Mouse (Mus musculus): ENCODE results near the gene Spag6. TPM values are rescaled to one million over a fixed set of nuclear protein-coding genes. Genes with fewer than 3 reads are reported as not detected.
A peak's percentile ranks its signal among the peaks of the same experiment; 100 is the strongest.

The Spag6 gene
- total RNA-seq (2021), result under 1 TPM in 1 of 2 experiments, not detected in 1; 0.62 TPM
- long read RNA-seq, experiment 1, result 0 reads
- long read RNA-seq, experiment 2, result 0 reads

DNA sequence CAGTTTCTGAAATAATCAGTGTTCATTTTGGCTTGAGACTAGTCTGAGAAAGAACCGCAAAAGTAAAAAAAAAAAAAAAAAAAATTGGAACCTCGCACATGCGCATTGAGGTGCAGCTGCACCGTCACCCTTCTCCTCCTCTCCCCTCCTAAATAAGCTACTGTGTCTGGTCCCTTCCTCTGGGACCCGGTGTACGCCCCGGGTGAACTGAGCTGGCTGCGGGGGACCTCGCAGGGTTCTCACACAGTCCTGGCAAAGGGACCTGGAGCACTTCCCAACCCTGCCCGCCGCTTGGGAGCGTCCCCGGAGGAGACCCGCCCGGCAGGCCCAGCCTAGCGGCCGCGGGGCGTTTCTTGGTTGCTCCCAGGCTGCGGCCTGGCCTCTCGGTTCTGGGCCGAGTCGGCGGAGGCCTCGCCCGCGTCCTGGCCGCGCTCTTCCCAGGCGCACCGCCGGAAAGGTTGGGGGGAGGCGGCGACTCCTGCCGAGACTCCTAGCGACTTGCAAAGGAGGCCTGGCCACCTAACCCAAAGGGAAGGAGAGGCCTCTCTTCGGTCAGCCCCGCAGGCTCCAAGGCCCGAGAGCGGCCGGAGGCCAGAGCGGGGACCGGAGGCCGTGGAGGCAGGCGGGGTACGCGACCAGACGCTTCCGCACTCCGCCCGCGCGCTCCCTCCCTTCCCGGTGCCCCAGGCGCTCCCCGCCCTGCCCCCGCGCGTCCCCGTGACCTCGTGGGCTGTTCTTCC is at the start of gene Spag6:
Gene Spag6 (plus strand): TSS at position 162 of the 740 bp plus-strand sequence.
- DNase-seq, result peak; percentile 74
- intact Hi-C loops (cut with DNase I; ENCODE audit: low total_unique reads), result no loop called here

DNA sequence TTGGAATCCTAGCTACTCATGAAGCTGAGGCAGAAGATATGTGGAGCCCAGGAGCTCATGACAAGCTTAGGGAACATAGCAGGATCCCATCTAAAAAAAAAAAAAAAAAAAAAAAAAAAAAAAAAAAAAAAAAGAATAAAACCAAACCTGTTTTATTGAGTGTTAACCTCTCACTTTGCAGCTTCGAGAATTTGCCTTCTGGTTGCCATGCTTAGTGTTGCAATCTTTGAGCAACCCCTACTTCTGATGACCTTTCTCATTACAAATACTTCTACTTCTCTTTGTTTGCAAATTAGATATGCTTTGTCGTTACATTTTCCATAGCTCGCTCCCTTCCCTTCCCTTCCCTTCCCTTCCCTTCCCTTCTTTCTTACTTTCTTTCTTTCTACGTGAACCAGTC is 45.3 kb upstream of the Spag6 start:
- intact Hi-C loops (cut with DNase I; ENCODE audit: low total_unique reads), result no loop called here

GRCm38 (mm10) chr2:18654821-18655220 is 39.0 kb upstream of the Spag6 start:
- no peak for DNase-seq

More for the DNA sequence above, 45.3 kb upstream of the Spag6 start:
- no peak for DNase-seq

DNA sequence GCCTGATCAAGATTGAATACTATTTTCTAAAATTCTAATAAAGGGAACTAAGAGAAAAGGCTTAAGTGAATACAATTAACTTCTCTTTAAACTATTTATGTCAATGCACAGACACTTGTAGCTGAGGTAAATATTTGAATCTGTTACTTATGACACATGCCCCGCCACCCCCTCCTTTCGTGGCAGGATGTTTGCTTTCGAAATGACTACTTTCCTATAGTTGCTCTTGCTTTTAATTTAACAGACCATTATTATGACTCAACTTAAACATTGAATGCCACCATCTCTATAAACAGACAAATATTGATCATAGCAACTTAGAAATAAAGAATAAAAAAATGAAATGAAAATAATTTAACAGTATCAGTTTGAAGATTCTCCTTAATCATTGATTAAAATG is 29.8 kb upstream of the Spag6 start:
- intact Hi-C loops (cut with DNase I; ENCODE audit: low total_unique reads), result no loop called here
- DNase-seq, result no peak

More at GRCm38 (mm10) chr2:18654821-18655220, 39.0 kb upstream of the Spag6 start:
- intact Hi-C loops (cut with DNase I; ENCODE audit: low total_unique reads), result no loop called here

DNA sequence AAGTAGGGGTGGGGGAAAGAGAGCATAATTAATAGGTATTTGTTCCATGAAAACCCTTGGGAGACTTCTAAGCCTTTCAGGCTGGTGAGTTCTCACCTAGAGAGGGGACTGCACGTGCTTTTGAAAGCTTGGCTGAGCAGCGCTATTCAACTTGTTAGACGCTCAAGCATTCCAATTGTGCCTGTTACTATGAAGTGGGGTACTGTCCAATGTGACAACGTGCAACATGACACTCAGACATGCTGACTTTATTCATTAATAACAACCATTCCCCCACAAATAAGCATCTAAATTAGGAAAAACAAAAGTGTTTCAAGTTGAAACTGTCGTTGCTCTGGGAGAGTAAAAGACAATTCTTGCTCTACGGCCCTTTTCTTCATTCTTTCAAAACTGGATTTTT is 22.8 kb upstream of the Spag6 start:
- no peak for DNase-seq
- intact Hi-C loops (cut with DNase I; ENCODE audit: low total_unique reads), result loop anchor here (10.0 kb wide), 1 partner anchor 94 kb away; no protein-coding TSS in a partner anchor

DNA sequence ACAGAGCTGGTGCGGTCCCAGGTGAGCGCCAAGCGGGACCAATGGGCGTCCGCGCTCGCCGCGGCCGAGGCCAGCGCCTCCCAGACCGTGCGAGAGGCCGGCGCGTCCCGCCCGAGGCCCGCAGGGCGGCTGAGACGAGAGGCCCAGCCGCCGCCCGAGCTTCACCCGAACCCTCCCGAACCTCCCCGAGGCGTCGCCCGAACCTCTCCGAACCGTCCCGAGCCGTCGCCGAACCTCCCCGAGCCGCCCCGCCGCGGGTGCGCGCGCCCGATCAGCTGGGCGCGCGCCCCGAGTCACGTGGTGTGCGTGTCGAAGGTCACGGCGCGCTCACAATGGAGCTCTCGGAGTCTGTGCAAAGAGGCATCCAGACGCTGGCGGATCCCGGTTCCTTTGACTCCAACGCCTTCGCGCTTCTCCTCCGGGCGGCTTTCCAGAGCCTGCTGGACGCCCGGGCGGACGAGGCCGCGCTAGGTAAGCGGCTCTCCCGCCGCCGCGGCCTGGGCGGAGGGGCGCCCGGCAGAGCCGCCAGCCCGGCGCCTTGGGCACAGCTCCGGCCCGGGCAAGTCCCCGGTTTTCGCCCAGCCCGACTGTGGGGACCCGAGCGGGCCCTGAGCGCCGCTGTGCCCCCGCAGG is 21.6 kb upstream of the Spag6 start, which contains the start of gene Commd3:
Gene Commd3 (plus strand): TSS at position 252 of the 633 bp plus-strand sequence.
- intact Hi-C loops (cut with DNase I; ENCODE audit: low total_unique reads), result loop anchor here (10.0 kb wide), 1 partner anchor 93 kb away; no protein-coding TSS in a partner anchor
- peak; percentile 95 for DNase-seq

- no peak for DNase-seq
- intact Hi-C loops (cut with DNase I; ENCODE audit: low total_unique reads), result loop anchor here (10.0 kb wide), 1 partner anchor 92 kb away; no protein-coding TSS in a partner anchor
Observed at GRCm38 (mm10) chr2:18672766-18673164, 21.1 kb upstream of the Spag6 start.

DNA sequence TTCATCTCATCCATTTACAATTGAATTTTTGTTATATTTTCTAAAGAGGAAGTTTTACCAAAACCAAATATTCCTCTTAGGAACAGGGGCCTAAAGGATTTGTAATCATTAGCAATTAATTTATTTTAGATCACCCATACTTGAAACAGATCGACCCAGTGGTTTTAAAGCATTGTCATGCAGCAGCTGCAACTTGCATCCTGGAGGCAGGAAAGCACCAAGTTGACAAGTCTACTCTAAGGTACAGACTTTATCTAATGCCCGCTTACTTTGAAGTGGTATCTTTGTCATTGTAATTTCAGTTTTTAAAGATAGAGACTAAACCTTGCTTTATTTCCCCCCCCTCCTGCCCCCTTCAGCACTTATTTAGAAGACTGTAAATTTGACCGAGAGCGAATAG is 20.1 kb upstream of the Spag6 start:
- DNase-seq, result no peak
- intact Hi-C loops (cut with DNase I; ENCODE audit: low total_unique reads), result loop anchor here (10.0 kb wide), 1 partner anchor 91 kb away; no protein-coding TSS in a partner anchor

- intact Hi-C loops (cut with DNase I; ENCODE audit: low total_unique reads), result loop anchor here (10.0 kb wide), 1 partner anchor 90 kb away; no protein-coding TSS in a partner anchor
- no peak for DNase-seq
Observed at GRCm38 (mm10) chr2:18674193-18674902, 19.5 kb upstream of the Spag6 start.

DNA sequence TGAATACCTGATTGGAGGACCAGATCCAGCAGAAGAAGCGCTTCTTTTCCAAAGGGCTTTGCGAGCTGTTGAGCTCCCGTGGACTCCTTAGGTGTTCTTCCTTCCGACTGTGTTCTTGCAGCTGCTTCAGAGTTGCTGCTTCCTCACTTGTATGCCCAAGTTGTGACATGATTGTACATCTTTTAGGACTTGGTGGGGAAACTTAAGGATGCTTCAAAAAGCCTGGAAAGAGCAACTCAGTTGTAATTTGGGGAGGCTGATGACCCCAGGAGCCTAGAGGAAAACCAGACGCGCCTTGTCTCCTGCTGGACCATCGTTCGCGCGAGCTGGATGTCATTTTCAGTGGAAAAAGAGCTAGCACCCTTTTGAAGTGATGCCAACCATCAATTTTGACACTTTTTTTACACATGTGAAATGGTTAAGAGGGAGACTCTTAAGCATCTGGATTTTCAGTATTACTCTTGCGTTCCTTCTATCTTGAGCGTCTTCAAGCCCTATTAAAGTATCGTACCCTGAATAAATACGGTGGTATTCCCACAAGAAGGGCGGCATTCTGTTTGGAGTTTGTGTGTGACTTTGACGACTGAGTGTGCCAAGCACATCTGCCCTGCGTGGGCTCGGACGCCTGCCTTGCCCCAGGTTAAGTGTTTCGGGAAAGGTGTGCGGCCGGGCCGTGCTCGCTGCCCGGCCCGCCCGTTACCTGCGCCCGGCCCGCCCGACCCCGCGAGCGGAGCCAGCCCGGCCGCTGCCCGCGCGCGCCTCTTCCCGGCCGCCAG is 18.0 kb upstream of the Spag6 start:
- intact Hi-C loops (cut with DNase I; ENCODE audit: low total_unique reads), result loop anchor here (10.0 kb wide), 1 partner anchor 89 kb away; no protein-coding TSS in a partner anchor
- DNase-seq, result no peak

DNA sequence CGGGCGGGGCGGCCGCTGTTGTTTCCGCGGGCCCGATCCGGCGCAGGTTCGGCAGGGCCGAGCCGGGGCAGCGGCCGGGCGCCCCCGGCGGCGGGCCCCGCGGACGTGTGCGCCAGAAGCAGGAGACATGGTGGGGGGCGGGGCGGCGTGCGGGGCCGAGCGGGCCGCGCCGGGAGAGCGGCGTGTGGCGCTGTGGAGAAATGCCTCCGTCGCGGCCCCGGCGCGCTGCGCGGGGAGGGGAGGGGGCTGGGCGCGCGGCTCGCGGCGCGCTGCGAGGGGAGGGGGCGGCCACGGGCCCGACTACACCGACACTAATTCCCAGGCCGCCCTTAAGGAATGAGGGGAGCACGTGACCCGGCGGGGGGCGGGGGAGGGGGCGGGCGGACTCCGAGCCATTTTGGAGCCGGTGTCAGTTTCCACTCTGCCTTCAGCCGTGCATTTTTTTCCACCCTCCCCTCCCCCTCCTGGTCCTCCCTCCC is 17.3 kb upstream of the Spag6 start:
- peak; percentile 79 for DNase-seq
- intact Hi-C loops (cut with DNase I; ENCODE audit: low total_unique reads), result loop anchor here (10.0 kb wide), 1 partner anchor 88 kb away; no protein-coding TSS in a partner anchor

GRCm38 (mm10) chr2:18676936-18677491 is 16.8 kb upstream of the Spag6 start, which contains the start of gene Bmi1:
TSS of gene Bmi1 (plus strand) at chr2:18677018.
- intact Hi-C loops (cut with DNase I; ENCODE audit: low total_unique reads), result loop anchor here (10.0 kb wide), 1 partner anchor 88 kb away; no protein-coding TSS in a partner anchor
- peak; percentile 61 for DNase-seq

GRCm38 (mm10) chr2:18677631-18678471 is 16.0 kb upstream of the Spag6 start:
- intact Hi-C loops (cut with DNase I; ENCODE audit: low total_unique reads), result loop anchor here (10.0 kb wide), 1 partner anchor 87 kb away; no protein-coding TSS in a partner anchor
- DNase-seq, result peak; percentile 50

DNA sequence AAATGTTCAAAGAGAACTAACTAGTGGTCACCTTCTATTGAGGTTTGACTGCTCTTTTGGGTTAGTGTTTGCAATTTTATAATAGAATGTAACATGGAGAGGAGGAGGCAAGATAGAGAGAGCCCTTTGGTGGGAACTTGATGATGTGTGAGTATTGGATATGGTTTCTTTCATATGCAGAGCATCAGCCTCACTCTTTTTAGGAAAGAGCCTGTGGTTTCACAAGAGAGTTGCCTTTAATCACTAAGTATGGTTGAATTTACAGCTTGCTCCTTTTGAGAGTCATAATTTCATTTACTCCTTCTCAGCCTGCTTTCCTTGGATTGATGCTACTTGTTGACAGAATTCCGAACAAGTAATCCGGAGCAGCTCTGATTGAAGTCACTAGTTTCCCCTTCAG is 14.1 kb upstream of the Spag6 start:
- intact Hi-C loops (cut with DNase I; ENCODE audit: low total_unique reads), result loop anchor here (10.0 kb wide), 1 partner anchor 85 kb away; no protein-coding TSS in a partner anchor
- DNase-seq, result no peak

- intact Hi-C loops (cut with DNase I; ENCODE audit: low total_unique reads), result no loop called here
- DNase-seq, result no peak
Observed at GRCm38 (mm10) chr2:18680501-18680900, 13.3 kb upstream of the Spag6 start.

- intact Hi-C loops (cut with DNase I; ENCODE audit: low total_unique reads), result no loop called here
- peak; percentile 35 for DNase-seq
Observed at GRCm38 (mm10) chr2:18680961-18681360, 12.9 kb upstream of the Spag6 start.

DNA sequence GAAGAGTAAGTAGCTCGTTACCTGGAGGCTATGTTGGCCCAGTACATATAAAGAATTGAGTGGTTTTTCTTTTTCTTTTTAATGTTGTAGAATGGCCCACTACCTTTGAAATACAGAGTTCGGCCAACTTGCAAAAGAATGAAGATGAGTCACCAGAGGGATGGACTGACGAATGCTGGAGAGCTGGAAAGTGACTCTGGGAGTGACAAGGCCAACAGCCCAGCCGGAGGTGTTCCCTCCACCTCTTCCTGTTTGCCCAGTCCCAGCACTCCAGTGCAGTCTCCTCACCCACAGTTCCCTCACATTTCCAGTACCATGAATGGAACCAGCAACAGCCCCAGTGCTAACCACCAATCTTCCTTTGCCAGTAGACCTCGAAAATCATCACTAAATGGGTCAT is 9.8 kb upstream of the Spag6 start:
- intact Hi-C loops (cut with DNase I; ENCODE audit: low total_unique reads), result no loop called here
- no peak for DNase-seq

Measured in gastrocnemius, postnatal 14 days (tissue).